Mouse (Mus musculus) erythroblast, embryonic 14.5 days (primary cell): ENCODE results near the gene Mgat3. TPM values are rescaled to one million over a fixed set of nuclear protein-coding genes. Genes with fewer than 3 reads are reported as not detected.

Experiments used
- H3K27me3 ChIP-seq: 2 replicates; pipeline ENCODE4 v1.6.1; 2012; ENCODE audit warnings: inconsistent platforms; ENCODE audit not compliant: control insufficient read depth
- H3K36me3 ChIP-seq: 2 replicates; pipeline ENCODE4 v1.6.1; 2012; ENCODE audit warnings: mild to moderate bottlenecking, inconsistent platforms; ENCODE audit not compliant: control insufficient read depth
- H3K4me1 ChIP-seq: 2 replicates; pipeline ENCODE4 v1.6.1; 2012; ENCODE audit warnings: inconsistent platforms; ENCODE audit not compliant: control insufficient read depth
- H3K4me3 ChIP-seq: replicated peaks from 2 replicates; pipeline ENCODE3; 2012; ENCODE audit warnings: moderate library complexity, mild to moderate bottlenecking, inconsistent platforms
- H3K9me3 ChIP-seq: 2 replicates; pipeline ENCODE4 v1.6.1; 2012; ENCODE audit warnings: low read length, inconsistent platforms, mixed read lengths; ENCODE audit not compliant: control insufficient read depth
- GATA1 ChIP-seq: IDR thresholded peaks from 2 replicates; pipeline ENCODE4 v1.6.1; 2012; ENCODE audit warnings: low read length, inconsistent platforms, mixed read lengths
- TAL1 ChIP-seq: IDR thresholded peaks from 3 replicates; pipeline ENCODE4 v1.6.1; 2012; ENCODE audit warnings: low read length, inconsistent platforms, mixed read lengths
- polyA plus RNA-seq: library from polyadenylated mRNA; stranded (reverse); fragments of >175 nt; gene quantifications from 2 replicates; pipeline ENCODE4 v1.2.3, GENCODE M21; 2012

Gene Mgat3
- polyA plus RNA-seq, 1 experiment = not detected

DNA sequence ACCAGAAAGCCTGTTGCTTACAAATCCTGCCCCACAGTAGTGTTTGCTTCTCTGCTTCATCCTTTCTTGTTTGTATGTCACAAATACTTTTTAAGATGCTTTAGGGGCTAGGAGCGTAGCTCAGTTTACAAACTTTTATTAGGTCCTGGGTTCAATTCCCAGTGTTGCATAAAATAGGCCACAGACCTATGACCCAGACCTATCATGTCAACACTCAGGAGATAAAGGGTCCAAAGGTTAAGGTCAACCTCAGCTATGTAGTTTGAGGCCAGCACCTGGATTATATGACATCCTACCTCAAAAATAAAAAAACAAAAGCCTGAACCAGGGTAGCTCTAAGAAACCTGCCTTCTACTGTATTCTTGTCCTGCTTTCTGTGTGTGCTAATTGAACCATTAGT, 75.1 kb downstream of the Mgat3 start:
- TF ChIP-seq GATA1 (no peak), TAL1 (no peak)
- peaks cover 98% of the 10 kb centered on the region for H3K36me3 ChIP-seq
- H3K4me1 ChIP-seq = peaks cover 77% of the 10 kb centered on the region
- no peak overlapping the region for H3K4me3 ChIP-seq
- no peaks in the 10 kb centered on the region for H3K27me3 ChIP-seq
- no peaks in the 10 kb centered on the region for H3K9me3 ChIP-seq

DNA sequence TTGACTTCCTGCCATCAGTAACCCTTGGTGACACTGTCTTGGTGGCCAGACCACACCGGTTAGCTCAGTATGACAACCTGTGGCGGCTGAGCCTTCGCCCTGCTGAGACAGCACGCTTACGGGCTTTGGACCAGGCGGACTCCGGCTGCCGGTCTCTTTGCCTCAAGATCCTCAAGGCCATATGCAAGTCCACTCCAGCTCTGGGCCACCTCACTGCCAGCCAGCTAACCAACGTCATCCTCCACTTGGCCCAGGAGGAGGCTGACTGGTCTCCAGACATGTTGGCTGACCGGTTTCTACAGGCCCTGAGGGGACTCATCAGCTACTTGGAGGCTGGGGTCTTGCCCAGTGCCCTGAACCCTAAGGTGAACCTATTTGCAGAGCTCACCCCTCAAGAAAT, 76.2 kb downstream of the Mgat3 start:
- peaks cover 93% of the 10 kb centered on the region for H3K36me3 ChIP-seq
- TF ChIP-seq GATA1 (no peak), TAL1 (no peak)
- peak overlapping the region; percentile 31 for H3K4me3 ChIP-seq
- no peaks in the 10 kb centered on the region for H3K9me3 ChIP-seq
- H3K4me1 ChIP-seq = peaks cover 85% of the 10 kb centered on the region
- no peaks in the 10 kb centered on the region for H3K27me3 ChIP-seq

DNA sequence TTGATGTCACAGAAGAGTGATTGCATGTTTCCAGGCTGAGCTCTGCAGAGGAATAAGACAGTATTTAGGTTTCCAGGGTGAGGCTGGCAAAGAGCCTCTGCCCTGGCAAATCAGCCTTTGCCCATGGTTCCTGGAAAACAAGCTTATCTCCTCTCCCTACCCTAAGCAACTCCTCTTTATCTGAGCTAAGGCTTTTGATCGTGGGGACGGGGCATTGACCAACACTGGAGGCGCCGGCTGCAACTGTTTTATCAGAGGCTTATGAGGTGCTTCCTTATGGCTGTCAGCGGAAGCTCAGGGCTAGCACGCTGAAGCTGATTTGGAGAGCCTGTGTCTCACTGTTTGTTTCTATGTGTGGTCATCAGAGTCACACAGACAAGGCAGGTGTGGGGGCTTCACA, 77.1 kb downstream of the Mgat3 start:
- Histone ChIP-seq H3K27me3 (no peaks in the 10 kb centered on the region), H3K36me3 (peaks cover 86% of the 10 kb centered on the region), H3K9me3 (no peaks in the 10 kb centered on the region), H3K4me1 (peaks cover 83% of the 10 kb centered on the region), H3K4me3 (peak overlapping the region; percentile 53)
- no peak for TF ChIP-seq TAL1
- peak; percentile 35; the same call in 1 of the 2 replicates for TF ChIP-seq GATA1

DNA sequence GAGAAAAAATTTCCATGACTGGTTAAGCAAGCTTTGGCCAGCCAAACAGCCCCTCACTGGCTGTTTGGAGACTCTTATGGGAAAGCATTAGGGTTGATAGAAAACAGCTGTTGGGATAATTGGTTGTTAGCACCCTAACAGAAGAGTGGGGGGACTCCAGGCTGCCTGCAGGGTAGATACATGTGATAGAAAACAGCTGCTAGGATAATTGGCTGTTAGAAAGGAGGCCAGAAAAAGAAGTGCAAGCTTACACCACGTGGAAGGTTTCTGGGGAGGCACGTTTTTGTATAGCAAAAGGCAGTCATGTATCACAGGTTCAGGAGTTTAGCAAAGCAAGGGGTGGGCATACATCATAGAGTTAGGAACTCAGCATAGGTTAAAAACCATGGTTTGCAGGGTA, 80.0 kb downstream of the Mgat3 start:
- Histone ChIP-seq H3K4me1 (peaks cover 87% of the 10 kb centered on the region), H3K4me3 (peak overlapping the region; percentile 99), H3K27me3 (no peaks in the 10 kb centered on the region), H3K9me3 (no peaks in the 10 kb centered on the region), H3K36me3 (peaks cover 84% of the 10 kb centered on the region)
- TF ChIP-seq GATA1 (no peak), TAL1 (no peak)

DNA sequence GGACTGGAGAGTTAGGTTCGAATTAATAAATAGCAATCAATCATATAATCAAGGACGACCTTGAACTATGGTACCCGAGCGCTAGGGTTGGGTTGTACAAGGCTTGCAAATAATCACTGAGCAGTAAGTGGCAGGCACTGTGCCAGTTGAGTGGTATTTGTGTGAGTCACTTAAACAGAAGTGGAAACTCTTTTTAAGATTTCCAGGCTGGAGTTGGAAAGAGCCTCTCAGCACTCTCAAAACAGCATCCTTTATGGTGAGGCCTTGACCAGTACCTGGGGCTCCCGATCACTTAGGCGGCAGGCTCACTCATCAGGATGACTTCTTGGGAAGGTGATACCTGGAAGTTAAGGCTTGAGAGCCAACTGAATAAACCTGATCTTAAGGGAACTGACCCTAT, 80.7 kb downstream of the Mgat3 start:
- Histone ChIP-seq H3K36me3 (peaks cover 84% of the 10 kb centered on the region), H3K4me1 (peaks cover 87% of the 10 kb centered on the region), H3K27me3 (no peaks in the 10 kb centered on the region), H3K4me3 (peak overlapping the region; percentile 99), H3K9me3 (no peaks in the 10 kb centered on the region)
- TF ChIP-seq GATA1 (no peak), TAL1 (no peak)

DNA sequence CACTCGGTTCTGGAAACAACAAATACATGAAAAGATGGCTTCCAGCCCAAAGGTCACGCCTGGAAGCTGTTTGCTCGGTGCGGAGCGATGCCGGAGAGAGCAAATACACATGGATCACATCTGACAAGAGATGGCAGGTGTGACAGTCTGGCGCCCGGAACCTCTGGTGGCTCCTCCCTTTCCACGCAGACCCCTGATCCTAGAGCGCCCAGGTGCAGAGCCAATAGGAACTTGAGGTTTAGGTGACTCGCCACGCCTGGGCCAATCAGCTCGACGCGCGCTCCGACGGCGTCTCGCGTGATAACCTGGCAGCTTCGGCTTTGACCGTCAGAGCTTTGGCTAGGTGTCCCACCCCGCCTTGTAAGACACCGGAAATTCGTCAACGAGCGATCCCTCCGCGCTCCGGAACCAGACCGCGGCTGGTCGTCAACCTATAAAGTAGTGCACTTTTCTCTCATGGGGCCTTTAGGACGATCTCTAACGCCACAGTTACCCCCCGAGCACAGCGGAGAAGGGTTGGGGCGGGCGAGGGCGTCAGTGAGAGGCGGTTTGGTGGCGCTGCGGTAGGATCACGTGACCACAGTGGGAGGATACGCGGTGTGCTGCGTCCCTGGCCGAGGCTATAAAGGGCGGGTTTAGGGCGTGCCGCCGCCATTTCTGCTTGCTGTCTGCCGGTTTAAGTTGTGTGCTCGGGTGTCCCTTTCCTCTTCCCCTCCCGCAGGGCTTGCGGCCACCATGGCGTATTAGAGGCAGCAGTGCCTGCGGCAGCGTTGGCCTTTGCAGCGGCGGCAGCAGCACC, 81.5 kb downstream of the Mgat3 start, which contains the start of gene Atf4:
Gene Atf4 (plus strand): TSS at position 338 of the 799 bp plus-strand sequence.
- Histone ChIP-seq H3K9me3 (no peaks in the 10 kb centered on the region), H3K4me1 (peaks cover 86% of the 10 kb centered on the region), H3K36me3 (peaks cover 84% of the 10 kb centered on the region), H3K27me3 (no peaks in the 10 kb centered on the region), H3K4me3 (peak within 1 kb of the TSS; percentile 99)
- TF ChIP-seq TAL1 = no peak
- TF ChIP-seq GATA1 = no peak

DNA sequence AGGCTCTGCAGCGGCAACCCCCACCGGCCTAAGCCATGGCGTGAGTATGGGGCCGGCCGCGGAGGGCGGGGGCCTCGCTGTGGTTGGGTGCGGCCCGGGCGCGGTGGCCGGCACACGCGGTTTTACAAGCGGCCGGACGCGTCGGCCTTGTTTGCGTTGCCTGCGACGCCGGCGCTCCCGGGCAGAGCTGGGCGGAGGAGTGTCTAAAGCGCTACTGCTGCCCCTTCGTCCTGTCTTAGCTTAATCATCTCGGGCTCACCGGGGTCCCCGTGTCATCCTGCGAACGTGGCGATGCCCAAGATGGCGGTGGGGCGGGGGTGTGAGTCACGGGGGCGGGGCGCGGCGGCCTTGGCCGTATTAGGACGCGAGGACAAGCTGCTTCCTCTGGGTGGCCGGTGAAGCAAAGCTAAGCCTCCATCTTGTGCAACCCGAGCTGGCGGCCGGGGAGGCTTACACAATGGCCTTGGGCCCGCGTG, 82.2 kb downstream of the Mgat3 start:
- no peak for TF ChIP-seq TAL1
- no peak for TF ChIP-seq GATA1
- H3K9me3 ChIP-seq = no peaks in the 10 kb centered on the region
- H3K4me1 ChIP-seq = peaks cover 86% of the 10 kb centered on the region
- H3K36me3 ChIP-seq = peaks cover 84% of the 10 kb centered on the region
- H3K4me3 ChIP-seq = peak overlapping the region; percentile 99
- H3K27me3 ChIP-seq = no peaks in the 10 kb centered on the region

DNA sequence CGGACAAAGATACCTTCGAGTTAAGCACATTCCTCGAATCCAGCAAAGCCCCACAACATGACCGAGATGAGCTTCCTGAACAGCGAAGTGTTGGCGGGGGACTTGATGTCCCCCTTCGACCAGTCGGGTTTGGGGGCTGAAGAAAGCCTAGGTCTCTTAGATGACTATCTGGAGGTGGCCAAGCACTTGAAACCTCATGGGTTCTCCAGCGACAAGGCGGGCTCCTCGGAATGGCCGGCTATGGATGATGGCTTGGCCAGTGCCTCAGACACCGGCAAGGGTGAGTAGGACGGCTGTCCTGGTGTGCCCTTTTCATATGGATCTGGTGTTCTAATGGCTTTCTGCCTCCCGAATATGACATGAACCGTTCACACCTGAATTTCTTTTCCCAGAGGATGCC, 82.7 kb downstream of the Mgat3 start:
- Histone ChIP-seq H3K9me3 (no peaks in the 10 kb centered on the region), H3K36me3 (peaks cover 84% of the 10 kb centered on the region), H3K4me1 (peaks cover 86% of the 10 kb centered on the region), H3K27me3 (no peaks in the 10 kb centered on the region), H3K4me3 (peak overlapping the region; percentile 99)
- TF ChIP-seq TAL1 (no peak), GATA1 (no peak)

DNA sequence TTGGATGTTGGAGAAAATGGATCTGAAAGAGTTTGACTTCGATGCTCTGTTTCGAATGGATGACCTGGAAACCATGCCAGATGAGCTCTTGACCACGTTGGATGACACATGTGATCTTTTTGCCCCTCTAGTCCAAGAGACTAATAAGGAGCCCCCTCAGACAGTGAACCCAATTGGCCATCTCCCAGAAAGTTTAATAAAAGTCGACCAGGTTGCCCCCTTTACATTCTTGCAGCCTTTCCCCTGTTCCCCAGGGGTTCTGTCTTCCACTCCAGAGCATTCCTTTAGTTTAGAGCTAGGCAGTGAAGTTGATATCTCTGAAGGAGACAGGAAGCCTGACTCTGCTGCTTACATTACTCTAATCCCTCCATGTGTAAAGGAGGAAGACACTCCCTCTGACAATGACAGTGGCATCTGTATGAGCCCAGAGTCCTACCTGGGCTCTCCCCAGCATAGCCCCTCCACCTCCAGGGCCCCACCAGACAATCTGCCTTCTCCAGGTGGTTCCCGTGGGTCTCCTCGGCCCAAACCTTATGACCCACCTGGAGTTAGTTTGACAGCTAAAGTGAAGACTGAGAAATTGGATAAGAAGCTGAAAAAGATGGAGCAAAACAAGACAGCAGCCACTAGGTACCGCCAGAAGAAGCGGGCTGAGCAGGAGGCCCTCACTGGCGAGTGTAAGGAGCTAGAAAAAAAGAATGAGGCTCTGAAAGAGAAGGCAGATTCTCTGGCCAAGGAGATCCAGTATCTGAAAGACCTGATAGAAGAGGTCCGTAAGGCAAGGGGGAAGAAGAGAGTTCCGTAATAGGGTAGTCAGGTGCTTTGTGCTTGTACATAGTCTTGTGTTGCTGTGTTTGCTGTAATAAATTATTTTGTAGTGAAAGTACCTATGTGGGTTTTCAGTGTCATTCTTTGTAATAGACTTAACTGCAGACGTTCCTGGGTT, 83.4 kb downstream of the Mgat3 start:
- Histone ChIP-seq H3K9me3 (no peaks in the 10 kb centered on the region), H3K4me3 (peak overlapping the region; percentile 99), H3K36me3 (peaks cover 83% of the 10 kb centered on the region), H3K27me3 (no peaks in the 10 kb centered on the region), H3K4me1 (peaks cover 84% of the 10 kb centered on the region)
- TF ChIP-seq TAL1 = no peak
- TF ChIP-seq GATA1 = no peak
